ENCODE assay signal across 23 mouse cellular contexts in the genomic region with DNA sequence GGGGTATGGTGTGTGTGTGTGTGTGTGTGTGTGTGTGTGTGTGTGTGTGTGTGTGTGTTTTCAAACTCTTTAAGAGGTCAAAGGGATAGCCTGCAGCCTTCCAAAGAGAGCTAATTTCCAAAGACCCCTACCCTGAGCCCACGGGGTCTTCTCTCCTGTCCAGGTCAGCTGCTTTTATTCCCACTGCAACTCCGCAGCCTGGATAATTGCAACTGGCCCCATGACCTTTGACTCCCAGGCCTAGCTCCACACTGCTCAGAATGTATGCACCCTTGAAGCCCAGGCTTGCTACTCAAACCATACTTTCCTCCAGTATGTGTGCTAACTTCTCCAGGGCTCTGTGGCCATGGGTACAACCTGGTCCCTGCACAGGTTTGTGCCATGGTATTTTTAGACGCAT. TPM values are rescaled to one million over a fixed set of nuclear protein-coding genes. Genes with fewer than 3 reads are reported as not detected.
"Had no signal": no experiment of that assay in that cellular context is flagged by ENCODE, and none has a peak within 500 bp of the region (broad histone marks: within the 10 kb centered on the region; RNA-seq: fewer than 3 reads in every experiment).

No protein-coding gene starts in this region.

- H3K4me2 ChIP-seq: liver, embryonic 11.5 days; liver, embryonic 15.5 days; neural tube, embryonic 12.5 days; stomach, embryonic 15.5 days had no signal

- H3K36me3 ChIP-seq: liver, embryonic 15.5 days; neural tube, embryonic 12.5 days; stomach, embryonic 15.5 days had no signal

- H3K9ac ChIP-seq: liver, embryonic 15.5 days; neural tube, embryonic 12.5 days; stomach, embryonic 15.5 days had no signal

- H3K27ac ChIP-seq: liver, embryonic 15.5 days; neural tube, embryonic 12.5 days; stomach, embryonic 15.5 days had no signal

- ATAC-seq: lung, postnatal 0 days had no signal

- H3K9me3 ChIP-seq: liver, embryonic 15.5 days; neural tube, embryonic 12.5 days; stomach, embryonic 15.5 days had no signal

- H3K4me3 ChIP-seq: liver, embryonic 15.5 days; neural tube, embryonic 12.5 days; stomach, embryonic 15.5 days had no signal

- DNase-seq: kidney, postnatal 25 days; layer of hippocampus, adult 9-11 months; layer of hippocampus, postnatal 36 days; lung, adult 2 months; lung, postnatal 36 days; midbrain, embryonic 14.5 days; retina, postnatal 1 day; right cerebral cortex, postnatal 4 days; spleen, adult 18-20 months; thymus, postnatal 36 days had no signal

RNA-seq across cellular contexts. Expression of gene Ankrd33, which starts 20.2 kb away (rescaled TPM):
- total RNA-seq: layer of hippocampus, postnatal 36 days; left cerebral cortex, postnatal 25 days; megakaryocyte progenitor cell, adult 5-6 weeks; monocyte, adult 5-6 weeks had no signal
- polyA plus RNA-seq: kidney, embryonic 16.5 days; limb, embryonic 14.5 days; liver, embryonic 11.5 days; liver, embryonic 15.5 days; lung, postnatal 0 days; midbrain, embryonic 14.5 days; neural tube, embryonic 12.5 days; stomach, embryonic 15.5 days; testis, adult 2 months; thymus, postnatal 0 days had no signal

RNA-seq across cellular contexts. Expression of gene Gm47841, which starts 48.2 kb away (rescaled TPM):
- total RNA-seq: layer of hippocampus, postnatal 36 days; left cerebral cortex, adult 8-10 months; left cerebral cortex, postnatal 25 days; megakaryocyte progenitor cell, adult 5-6 weeks; monocyte, adult 5-6 weeks had no signal
- polyA plus RNA-seq: kidney, embryonic 16.5 days; liver, embryonic 11.5 days; liver, embryonic 15.5 days; lung, postnatal 0 days; midbrain, embryonic 14.5 days; neural tube, embryonic 12.5 days; stomach, embryonic 15.5 days; thymus, postnatal 0 days had no signal
